Mouse (Mus musculus) intestine, embryonic 15.5 days (tissue): ENCODE results near the gene Cfap61. TPM values are rescaled to one million over a fixed set of nuclear protein-coding genes. Genes with fewer than 3 reads are reported as not detected.

Experiments
- ATAC-seq: fragments of 200-750 bp; cut with Nextera tagmentation; 2 replicates; pipeline ENCODE4 v1.8.0; 2017; ENCODE audit warnings: moderate TSS enrichment, moderate library complexity
- H3K27ac ChIP-seq: fragments of 300-500 bp; sonication (generic); 2 replicates; pipeline ENCODE4 v1.5.1; 2015; ENCODE audit warnings: mild to moderate bottlenecking, inconsistent platforms
- H3K27me3 ChIP-seq: fragments of 300-500 bp; sonication (generic); replicated peaks from 2 replicates; pipeline ENCODE4 v1.6.1; 2015; ENCODE audit warnings: inconsistent platforms
- H3K36me3 ChIP-seq: fragments of 300-500 bp; sonication (generic); 2 replicates; pipeline ENCODE4 v1.6.1; 2015; ENCODE audit warnings: inconsistent platforms
- H3K4me1 ChIP-seq: fragments of 300-500 bp; sonication (generic); replicated peaks from 2 replicates; pipeline ENCODE4 v1.6.1; 2015; ENCODE audit warnings: inconsistent platforms
- H3K4me2 ChIP-seq: fragments of 300-500 bp; sonication (generic); replicated peaks from 2 replicates; pipeline ENCODE4 v1.6.1; 2015; ENCODE audit warnings: mild to moderate bottlenecking, inconsistent platforms
- H3K4me3 ChIP-seq: fragments of 300-500 bp; sonication (generic); replicated peaks from 2 replicates; pipeline ENCODE4 v1.5.1; 2015; ENCODE audit warnings: inconsistent platforms
- H3K9ac ChIP-seq: fragments of 300-500 bp; sonication (generic); 2 replicates; pipeline ENCODE4 v1.6.1; 2015; ENCODE audit warnings: inconsistent platforms
- H3K9me3 ChIP-seq: fragments of 300-500 bp; sonication (generic); 2 replicates; pipeline ENCODE4 v1.6.1; 2016; ENCODE audit warnings: inconsistent platforms
- WGBS: fragments of 180-500 bp; shearing (Covaris S2); methylation state at CpG from one replicate; pipeline ENCODE4 v1.1.7; 2015; 5-methylcytosine and 5-hydroxymethylcytosine counted together
- polyA plus RNA-seq: library from polyadenylated mRNA; unstranded; fragments of >200 nt; fragmentation: Nextera tagmentation; extraction: Ambion mirVana; gene quantifications from 2 replicates; pipeline ENCODE4 v1.2.1, GENCODE M21; 2015

Cfap61 gene
- polyA plus RNA-seq, 1 experiment from 2014 or later: 1.5 TPM

DNA sequence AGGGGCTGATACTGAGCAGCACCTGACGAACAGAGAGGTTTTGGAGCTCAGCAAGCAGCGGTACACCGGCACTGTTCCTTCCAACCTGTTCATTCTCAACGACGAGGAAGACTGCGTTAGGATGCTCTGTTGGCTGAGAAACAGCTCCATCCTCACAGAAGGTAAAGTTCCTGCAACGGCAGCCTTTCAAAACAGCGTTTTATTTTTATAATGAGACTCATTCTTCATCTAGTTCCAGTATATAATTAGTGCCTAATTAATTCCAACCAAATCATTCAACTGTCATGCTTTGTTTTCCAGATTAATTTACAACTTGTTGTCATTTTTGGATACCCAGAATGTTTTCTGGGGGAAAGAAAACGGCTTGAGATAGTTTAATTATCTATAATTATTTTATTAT is 175.3 kb downstream of the Cfap61 start:
- WGBS: 75% methylated on average over 9 of the region's 9 CpGs
- H3K27ac ChIP-seq: no peak overlapping the region
- no peaks in the 10 kb centered on the region for H3K36me3 ChIP-seq
- H3K4me1 ChIP-seq: no peaks in the 10 kb centered on the region
- no peak overlapping the region for H3K9ac ChIP-seq
- ATAC-seq: no peak
- no peaks in the 10 kb centered on the region for H3K27me3 ChIP-seq
- no peak overlapping the region for H3K4me2 ChIP-seq
- no peak overlapping the region for H3K4me3 ChIP-seq
- H3K9me3 ChIP-seq: no peaks in the 10 kb centered on the region

DNA sequence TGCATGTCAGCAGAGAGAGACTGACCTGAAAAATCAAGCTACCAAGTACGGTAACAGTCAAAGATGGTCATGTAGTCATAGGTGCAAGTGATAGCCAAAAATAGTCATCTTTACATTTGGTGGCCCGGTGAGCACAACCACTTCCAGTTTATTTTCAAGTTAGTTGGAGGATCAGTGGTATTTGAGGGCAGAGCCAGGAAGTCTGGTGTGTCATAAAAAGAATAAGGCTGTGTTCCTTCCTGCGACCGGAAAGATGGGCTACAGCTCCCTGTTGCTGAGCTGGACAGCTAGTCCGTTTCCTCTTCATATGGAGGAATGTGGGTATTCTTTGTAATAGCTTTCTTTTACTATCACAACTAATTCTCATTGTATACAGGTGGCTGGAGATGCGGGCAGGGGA is 181.7 kb downstream of the Cfap61 start:
- WGBS: 84% methylated on average over 6 of the region's 6 CpGs
- no peaks in the 10 kb centered on the region for H3K27me3 ChIP-seq
- no peak for ATAC-seq
- H3K4me1 ChIP-seq: no peaks in the 10 kb centered on the region
- H3K4me2 ChIP-seq: no peak overlapping the region
- no peak overlapping the region for H3K4me3 ChIP-seq
- no peaks in the 10 kb centered on the region for H3K36me3 ChIP-seq
- H3K27ac ChIP-seq: no peak overlapping the region
- no peak overlapping the region for H3K9ac ChIP-seq
- H3K9me3 ChIP-seq: no peaks in the 10 kb centered on the region

DNA sequence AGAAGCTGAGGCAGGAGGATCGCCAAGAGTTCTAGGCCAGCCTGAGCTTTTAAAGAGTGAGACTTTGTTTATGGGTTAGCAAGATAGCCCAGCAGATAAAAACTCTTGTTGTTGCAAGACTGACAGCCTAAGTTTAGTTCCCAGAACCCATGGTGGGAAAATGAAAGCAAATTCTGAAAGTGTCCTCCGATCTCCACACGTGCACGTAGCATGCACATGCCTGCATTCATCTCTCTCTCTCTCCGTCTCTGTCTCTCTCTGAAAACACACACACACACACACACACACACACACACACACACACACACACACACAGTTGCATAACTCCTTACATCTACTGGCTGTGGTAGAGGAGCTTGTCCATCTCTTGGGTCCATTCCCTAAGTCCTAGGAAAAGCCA is 182.1 kb downstream of the Cfap61 start:
- 95% methylated on average over 5 of the region's 5 CpGs for WGBS
- no peaks in the 10 kb centered on the region for H3K9me3 ChIP-seq
- H3K36me3 ChIP-seq: no peaks in the 10 kb centered on the region
- no peaks in the 10 kb centered on the region for H3K4me1 ChIP-seq
- H3K27me3 ChIP-seq: no peaks in the 10 kb centered on the region
- no peak overlapping the region for H3K27ac ChIP-seq
- H3K9ac ChIP-seq: no peak overlapping the region
- ATAC-seq: no peak
- no peak overlapping the region for H3K4me2 ChIP-seq
- H3K4me3 ChIP-seq: no peak overlapping the region

GRCm38 (mm10) chr2:146117191-146117914 is 182.8 kb downstream of the Cfap61 start:
- Histone ChIP-seq H3K9ac (no peak overlapping the region), H3K27ac (no peak overlapping the region), H3K4me1 (no peaks in the 10 kb centered on the region), H3K4me3 (no peak overlapping the region), H3K4me2 (no peak overlapping the region), H3K27me3 (no peaks in the 10 kb centered on the region), H3K9me3 (no peaks in the 10 kb centered on the region), H3K36me3 (no peaks in the 10 kb centered on the region)
- ATAC-seq: no peak
- 68% methylated on average over 17 of the region's 17 CpGs for WGBS

GRCm38 (mm10) chr2:146117915-146118403 is 183.4 kb downstream of the Cfap61 start:
- WGBS: 46% methylated on average over 3 of the region's 3 CpGs
- Histone ChIP-seq H3K4me3 (no peak overlapping the region), H3K27ac (no peak overlapping the region), H3K9me3 (no peaks in the 10 kb centered on the region), H3K9ac (no peak overlapping the region), H3K27me3 (no peaks in the 10 kb centered on the region), H3K4me1 (no peaks in the 10 kb centered on the region), H3K4me2 (no peak overlapping the region), H3K36me3 (no peaks in the 10 kb centered on the region)
- ATAC-seq: peak; percentile 34; the same call in 1 of the 2 replicates

GRCm38 (mm10) chr2:146121551-146121950 is 187.0 kb downstream of the Cfap61 start:
- no peak for ATAC-seq
- WGBS: 83% methylated on average over 7 of the region's 7 CpGs

GRCm38 (mm10) chr2:146125129-146125528 is 190.5 kb downstream of the Cfap61 start:
- no peak overlapping the region for H3K27ac ChIP-seq
- no peaks in the 10 kb centered on the region for H3K27me3 ChIP-seq
- H3K4me1 ChIP-seq: no peaks in the 10 kb centered on the region
- H3K9me3 ChIP-seq: no peaks in the 10 kb centered on the region
- WGBS: 91% methylated on average over 2 of the region's 2 CpGs
- no peak overlapping the region for H3K4me3 ChIP-seq
- ATAC-seq: no peak
- no peak overlapping the region for H3K9ac ChIP-seq
- H3K36me3 ChIP-seq: no peaks in the 10 kb centered on the region
- no peak overlapping the region for H3K4me2 ChIP-seq

More at GRCm38 (mm10) chr2:146121551-146121950, 187.0 kb downstream of the Cfap61 start:
- H3K9ac ChIP-seq: no peak overlapping the region
- H3K9me3 ChIP-seq: no peaks in the 10 kb centered on the region
- H3K36me3 ChIP-seq: no peaks in the 10 kb centered on the region
- H3K27ac ChIP-seq: no peak overlapping the region
- no peak overlapping the region for H3K4me3 ChIP-seq
- no peaks in the 10 kb centered on the region for H3K27me3 ChIP-seq
- H3K4me1 ChIP-seq: no peaks in the 10 kb centered on the region
- H3K4me2 ChIP-seq: no peak overlapping the region

DNA sequence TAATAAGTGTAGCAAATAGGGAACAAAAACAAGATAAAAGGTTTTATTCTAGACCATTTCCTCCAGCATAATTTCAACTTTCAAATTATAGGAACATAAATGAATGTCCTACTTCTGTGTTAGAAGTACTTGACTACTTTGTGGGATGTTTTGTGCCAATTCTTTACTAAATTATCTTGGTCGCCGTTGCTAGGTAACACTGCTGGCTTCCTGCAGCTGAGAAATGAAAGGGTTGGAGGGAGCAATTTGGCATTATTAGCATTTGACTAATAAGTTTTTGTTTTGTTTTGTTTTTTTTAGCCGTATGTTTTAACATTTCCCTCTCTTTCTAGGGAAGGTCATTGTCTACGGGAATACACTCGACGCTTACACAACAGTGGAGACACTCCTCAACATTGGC is 194.0 kb downstream of the Cfap61 start:
- 87% methylated on average over 6 of the region's 6 CpGs for WGBS
- Histone ChIP-seq H3K36me3 (no peaks in the 10 kb centered on the region), H3K9me3 (no peaks in the 10 kb centered on the region), H3K4me2 (no peak overlapping the region), H3K27me3 (no peaks in the 10 kb centered on the region), H3K4me1 (no peaks in the 10 kb centered on the region), H3K4me3 (no peak overlapping the region), H3K27ac (no peak overlapping the region), H3K9ac (no peak overlapping the region)
- no peak for ATAC-seq

DNA sequence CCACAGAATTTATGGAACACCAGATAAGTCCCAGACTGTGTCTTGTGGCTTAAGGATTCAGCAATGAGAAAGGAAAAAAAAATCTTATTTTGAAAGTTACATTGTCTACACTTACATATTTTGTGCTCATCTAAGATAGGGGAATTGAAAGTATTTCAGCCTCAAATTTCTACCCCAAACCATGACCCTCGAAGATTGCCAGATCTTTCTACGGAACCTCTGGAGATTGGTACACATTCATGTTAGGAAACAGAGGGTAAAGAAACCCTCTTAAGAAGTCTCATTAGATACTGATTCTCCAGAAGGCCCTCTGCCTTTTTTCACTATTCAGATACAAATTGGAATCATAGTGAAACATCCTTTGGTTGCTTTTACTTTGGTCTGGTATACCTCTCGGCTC is 195.9 kb downstream of the Cfap61 start:
- H3K9ac ChIP-seq: no peak overlapping the region
- no peaks in the 10 kb centered on the region for H3K4me1 ChIP-seq
- no peak overlapping the region for H3K4me2 ChIP-seq
- H3K9me3 ChIP-seq: no peaks in the 10 kb centered on the region
- no peak for ATAC-seq
- WGBS: 88% methylated on average over 3 of the region's 3 CpGs
- H3K36me3 ChIP-seq: no peaks in the 10 kb centered on the region
- no peaks in the 10 kb centered on the region for H3K27me3 ChIP-seq
- no peak overlapping the region for H3K27ac ChIP-seq
- H3K4me3 ChIP-seq: no peak overlapping the region

- Histone ChIP-seq H3K4me1 (no peaks in the 10 kb centered on the region), H3K9ac (no peak overlapping the region), H3K4me2 (no peak overlapping the region), H3K36me3 (no peaks in the 10 kb centered on the region), H3K27ac (no peak overlapping the region), H3K9me3 (no peaks in the 10 kb centered on the region), H3K27me3 (no peaks in the 10 kb centered on the region), H3K4me3 (no peak overlapping the region)
- WGBS: 85% methylated on average over 6 of the region's 6 CpGs
- no peak for ATAC-seq
These were observed 199.7 kb downstream of the Cfap61 start for GRCm38 (mm10) chr2:146134275-146134674.

- Histone ChIP-seq H3K4me3 (no peak overlapping the region), H3K27me3 (no peaks in the 10 kb centered on the region), H3K27ac (no peak overlapping the region), H3K4me1 (no peaks in the 10 kb centered on the region), H3K36me3 (no peaks in the 10 kb centered on the region), H3K9me3 (no peaks in the 10 kb centered on the region), H3K9ac (no peak overlapping the region), H3K4me2 (no peak overlapping the region)
- no peak for ATAC-seq
- whole genome bisulfite sequencing: 72% methylated on average over 3 of the region's 3 CpGs
These were observed 206.1 kb downstream of the Cfap61 start for GRCm38 (mm10) chr2:146140711-146141110.

- H3K27ac ChIP-seq: no peak overlapping the region
- H3K9me3 ChIP-seq: no peaks in the 10 kb centered on the region
- no peak overlapping the region for H3K4me3 ChIP-seq
- H3K36me3 ChIP-seq: no peaks in the 10 kb centered on the region
- no peak overlapping the region for H3K4me2 ChIP-seq
- H3K9ac ChIP-seq: no peak overlapping the region
- H3K27me3 ChIP-seq: no peaks in the 10 kb centered on the region
- no peak for ATAC-seq
- no peaks in the 10 kb centered on the region for H3K4me1 ChIP-seq
- 80% methylated on average over 4 of the region's 4 CpGs for WGBS
These were observed 212.7 kb downstream of the Cfap61 start for GRCm38 (mm10) chr2:146147306-146147705.

DNA sequence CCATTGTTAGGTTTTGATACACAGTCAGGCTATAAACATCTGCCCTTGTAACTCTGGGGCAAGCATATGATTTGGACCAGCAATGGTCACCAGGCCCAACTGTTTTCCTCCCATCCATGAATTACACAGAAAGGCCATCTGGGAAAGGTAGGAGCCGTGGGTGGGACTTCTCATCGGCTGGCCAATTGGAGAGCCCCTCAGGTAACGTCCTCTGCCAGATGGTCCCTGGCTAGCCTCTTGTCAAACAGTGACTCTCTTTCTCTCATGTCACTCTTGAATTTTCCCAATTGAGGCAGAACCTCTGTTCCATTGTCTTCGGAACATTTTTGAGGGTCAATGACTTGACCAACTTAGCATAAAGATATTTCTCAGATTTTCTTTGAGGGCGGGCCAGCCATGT is 213.2 kb downstream of the Cfap61 start:
- Histone ChIP-seq H3K4me1 (no peaks in the 10 kb centered on the region), H3K4me2 (no peak overlapping the region), H3K4me3 (no peak overlapping the region), H3K9me3 (no peaks in the 10 kb centered on the region), H3K36me3 (no peaks in the 10 kb centered on the region), H3K27ac (no peak overlapping the region), H3K9ac (no peak overlapping the region), H3K27me3 (no peaks in the 10 kb centered on the region)
- WGBS: 91% methylated on average over 5 of the region's 5 CpGs
- no peak for ATAC-seq
